Mouse (Mus musculus): ENCODE results near the gene Tprn. TPM values are rescaled to one million over a fixed set of nuclear protein-coding genes. Genes with fewer than 3 reads are reported as not detected.

The Tprn gene
- polyA plus RNA-seq, 1 experiment = 22.0 TPM

GRCm38 (mm10) chr2:25288734-25289345 lies 26.4 kb downstream of the Tprn start:
- Histone ChIP-seq H3K4me1 (ENCODE audit: control insufficient read depth, insufficient read depth, low read length) (peaks cover 3% of the 10 kb centered on the region; the same call in 1 of the 2 replicates), H3K4me3 (ENCODE audit: insufficient read depth, low read length) (no peak overlapping the region), H3K27ac (ENCODE audit: insufficient read depth, low read length) (no peak overlapping the region)
- peak; percentile 48 for TF ChIP-seq POLR2A (IDR thresholded peaks at IDR 0.05; ENCODE audit: extremely low read depth, insufficient read depth, low read length)
- TF ChIP-seq CTCF (IDR thresholded peaks at IDR 0.05; ENCODE audit: extremely low read depth, insufficient read depth, low read length) = no peak

GRCm38 (mm10) chr2:25289651-25290050 lies 27.2 kb downstream of the Tprn start, which contains the start of gene Lrrc26:
TSS of gene Lrrc26 (plus strand) at chr2:25289915.
- no peak for TF ChIP-seq POLR2A (IDR thresholded peaks at IDR 0.05; ENCODE audit: extremely low read depth, insufficient read depth, low read length)
- no peak for TF ChIP-seq CTCF (IDR thresholded peaks at IDR 0.05; ENCODE audit: extremely low read depth, insufficient read depth, low read length)
- no peak within 1 kb of the TSS for H3K4me3 ChIP-seq (ENCODE audit: insufficient read depth, low read length)
- H3K4me1 ChIP-seq (ENCODE audit: control insufficient read depth, insufficient read depth, low read length) = peaks cover 3% of the 10 kb centered on the region; the same call in 1 of the 2 replicates
- H3K27ac ChIP-seq (ENCODE audit: insufficient read depth, low read length) = peak within 1 kb of the TSS; percentile 24; the same call in 1 of the 2 replicates

- H3K4me3 ChIP-seq (ENCODE audit: insufficient read depth, low read length) = no peak overlapping the region
- TF ChIP-seq POLR2A (IDR thresholded peaks at IDR 0.05; ENCODE audit: extremely low read depth, insufficient read depth, low read length) (peak; percentile 34; the same call in 1 of the 2 replicates), CTCF (IDR thresholded peaks at IDR 0.05; ENCODE audit: extremely low read depth, insufficient read depth, low read length) (no peak)
- H3K27ac ChIP-seq (ENCODE audit: insufficient read depth, low read length) = peak overlapping the region; percentile 24; the same call in 1 of the 2 replicates
These were observed 27.8 kb downstream of the Tprn start for GRCm38 (mm10) chr2:25290101-25290815.

GRCm38 (mm10) chr2:25290816-25291130 lies 28.4 kb downstream of the Tprn start:
- no peak overlapping the region for H3K4me3 ChIP-seq (ENCODE audit: insufficient read depth, low read length)
- H3K27ac ChIP-seq (ENCODE audit: insufficient read depth, low read length) = 0 out of 2 replicates have a peak overlapping the region, but pooled peaks have one; percentile 24

More at GRCm38 (mm10) chr2:25290101-25290815, 27.8 kb downstream of the Tprn start:
- peaks cover 3% of the 10 kb centered on the region; the same call in 1 of the 2 replicates for H3K4me1 ChIP-seq (ENCODE audit: control insufficient read depth, insufficient read depth, low read length)

GRCm38 (mm10) chr2:25291184-25292053 lies 29.0 kb downstream of the Tprn start:
- TF ChIP-seq CTCF (IDR thresholded peaks at IDR 0.05; ENCODE audit: extremely low read depth, insufficient read depth, low read length) (no peak), POLR2A (IDR thresholded peaks at IDR 0.05; ENCODE audit: extremely low read depth, insufficient read depth, low read length) (no peak)
- Histone ChIP-seq H3K27ac (ENCODE audit: insufficient read depth, low read length) (0 out of 2 replicates have a peak overlapping the region, but pooled peaks have one; percentile 22), H3K4me1 (ENCODE audit: control insufficient read depth, insufficient read depth, low read length) (peaks cover 3% of the 10 kb centered on the region; the same call in 1 of the 2 replicates), H3K4me3 (ENCODE audit: insufficient read depth, low read length) (no peak overlapping the region)

More at GRCm38 (mm10) chr2:25290816-25291130, 28.4 kb downstream of the Tprn start:
- no peak for TF ChIP-seq POLR2A (IDR thresholded peaks at IDR 0.05; ENCODE audit: extremely low read depth, insufficient read depth, low read length)
- peaks cover 3% of the 10 kb centered on the region; the same call in 1 of the 2 replicates for H3K4me1 ChIP-seq (ENCODE audit: control insufficient read depth, insufficient read depth, low read length)

- Histone ChIP-seq H3K4me1 (ENCODE audit: control insufficient read depth, insufficient read depth, low read length) (peaks cover 3% of the 10 kb centered on the region; the same call in 1 of the 2 replicates), H3K4me3 (ENCODE audit: insufficient read depth, low read length) (no peak overlapping the region), H3K27ac (ENCODE audit: insufficient read depth, low read length) (no peak overlapping the region)
- no peak for TF ChIP-seq CTCF (IDR thresholded peaks at IDR 0.05; ENCODE audit: extremely low read depth, insufficient read depth, low read length)
- no peak for TF ChIP-seq POLR2A (IDR thresholded peaks at IDR 0.05; ENCODE audit: extremely low read depth, insufficient read depth, low read length)
These were observed 29.7 kb downstream of the Tprn start for GRCm38 (mm10) chr2:25292054-25292544.

GRCm38 (mm10) chr2:25292856-25293255 lies 30.4 kb downstream of the Tprn start:
- Histone ChIP-seq H3K4me1 (ENCODE audit: control insufficient read depth, insufficient read depth, low read length) (peaks cover 3% of the 10 kb centered on the region; the same call in 1 of the 2 replicates), H3K4me3 (ENCODE audit: insufficient read depth, low read length) (no peak overlapping the region), H3K27ac (ENCODE audit: insufficient read depth, low read length) (no peak overlapping the region)
- TF ChIP-seq CTCF (IDR thresholded peaks at IDR 0.05; ENCODE audit: extremely low read depth, insufficient read depth, low read length) (peak; percentile 62), POLR2A (IDR thresholded peaks at IDR 0.05; ENCODE audit: extremely low read depth, insufficient read depth, low read length) (no peak)

GRCm38 (mm10) chr2:25293706-25294105 lies 31.3 kb downstream of the Tprn start:
- Histone ChIP-seq H3K4me3 (ENCODE audit: insufficient read depth, low read length) (no peak overlapping the region), H3K4me1 (ENCODE audit: control insufficient read depth, insufficient read depth, low read length) (peaks cover 2% of the 10 kb centered on the region; the same call in 1 of the 2 replicates), H3K27ac (ENCODE audit: insufficient read depth, low read length) (no peak overlapping the region)
- TF ChIP-seq POLR2A (IDR thresholded peaks at IDR 0.05; ENCODE audit: extremely low read depth, insufficient read depth, low read length) (no peak), CTCF (IDR thresholded peaks at IDR 0.05; ENCODE audit: extremely low read depth, insufficient read depth, low read length) (no peak)

- no peaks in the 10 kb centered on the region for H3K4me1 ChIP-seq (ENCODE audit: control insufficient read depth, insufficient read depth, low read length)
- TF ChIP-seq POLR2A (IDR thresholded peaks at IDR 0.05; ENCODE audit: extremely low read depth, insufficient read depth, low read length) (no peak), CTCF (IDR thresholded peaks at IDR 0.05; ENCODE audit: extremely low read depth, insufficient read depth, low read length) (no peak)
- no peak overlapping the region for H3K27ac ChIP-seq (ENCODE audit: insufficient read depth, low read length)
- no peak overlapping the region for H3K4me3 ChIP-seq (ENCODE audit: insufficient read depth, low read length)
These were observed 34.7 kb downstream of the Tprn start for GRCm38 (mm10) chr2:25297093-25297492.
